Mouse (Mus musculus) embryo, embryonic 10 days (tissue): ENCODE measurements at regions not wholly inside any gene's neighbourhood (a gene's known extent, or its start where the extent isn't known, plus 50 kb on each side); places are given as distances from the start of the nearest gene placed in this dataset.

Experiments used
- DNase-seq: peaks from one replicate; pipeline ENCODE4 v3.0.0-alpha.2; 2015; ENCODE audit warnings: low spot score

GRCm38 (mm10) chr6:143287322-143287721 is 120.3 kb downstream of the Etnk1 start:
- DNase-seq = no peak

DNA sequence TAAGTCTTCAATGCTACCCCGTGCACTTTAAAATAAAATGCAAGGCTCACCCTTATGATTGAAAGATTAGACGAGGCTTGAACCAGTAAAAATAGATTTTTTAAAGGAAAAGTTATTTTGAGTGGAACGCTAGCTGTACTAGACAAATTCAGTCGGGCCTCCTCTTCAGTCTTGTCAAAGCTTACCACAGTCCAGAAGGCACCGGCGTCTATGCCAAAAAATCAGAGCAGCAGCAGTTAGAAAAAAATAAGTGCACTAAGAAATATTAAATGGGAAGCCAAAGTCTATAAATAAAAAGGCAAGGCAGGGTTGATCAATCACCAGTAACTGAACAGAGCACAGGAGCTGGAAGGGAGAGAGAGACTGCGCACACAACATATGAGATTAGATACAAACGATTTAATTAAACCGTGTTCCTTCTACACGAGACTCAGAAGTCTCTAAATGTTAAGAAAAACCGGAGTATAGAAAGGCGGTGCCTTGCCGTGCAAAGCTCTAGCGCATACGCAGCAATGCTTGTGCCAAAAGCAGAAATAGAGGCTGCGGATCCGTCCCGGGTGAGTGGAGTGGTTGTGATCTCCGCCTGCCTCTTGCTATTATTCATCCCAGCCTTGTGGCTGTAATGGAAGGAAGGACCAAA is 121.6 kb downstream of the Etnk1 start:
- no peak for DNase-seq

DNA sequence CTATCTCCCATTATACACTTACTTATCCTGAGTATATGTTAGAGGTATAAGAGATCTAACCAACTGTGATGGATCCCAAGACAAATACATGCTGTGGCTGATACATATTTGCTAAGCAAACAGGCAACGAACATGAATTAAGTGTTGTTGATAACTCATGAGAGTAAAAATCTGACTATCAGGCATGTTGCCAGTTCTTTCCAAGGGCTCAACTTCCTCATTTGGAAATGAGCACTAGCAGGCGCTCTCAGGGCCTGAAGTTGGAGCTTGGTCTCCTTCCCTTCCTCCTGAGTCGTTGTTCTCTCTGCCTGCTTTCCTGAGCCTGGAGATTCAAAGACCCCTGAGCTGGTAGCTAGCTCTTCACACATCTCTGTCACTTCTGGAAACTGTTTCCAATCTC is 126.6 kb downstream of the Etnk1 start:
- DNase-seq = no peak

DNA sequence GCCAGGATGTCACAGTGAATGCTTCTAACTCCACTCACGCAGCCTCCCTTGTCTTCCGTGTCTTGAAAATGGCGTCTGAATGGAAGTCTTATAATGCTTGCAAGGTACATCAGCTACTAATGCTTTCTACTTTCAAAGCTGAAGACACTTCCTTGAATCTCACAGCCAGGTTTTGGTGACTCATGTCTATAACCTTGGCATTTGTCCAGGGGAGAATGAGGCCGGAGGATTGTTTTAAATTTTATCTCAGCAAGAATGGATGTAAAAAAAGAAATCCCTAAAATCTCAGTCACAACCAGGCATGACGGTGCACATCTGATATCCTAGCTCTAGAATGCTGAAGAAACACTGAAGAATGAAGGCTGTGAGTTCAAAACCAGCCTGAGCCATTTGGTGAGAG is 131.4 kb downstream of the Etnk1 start:
- no peak for DNase-seq

DNA sequence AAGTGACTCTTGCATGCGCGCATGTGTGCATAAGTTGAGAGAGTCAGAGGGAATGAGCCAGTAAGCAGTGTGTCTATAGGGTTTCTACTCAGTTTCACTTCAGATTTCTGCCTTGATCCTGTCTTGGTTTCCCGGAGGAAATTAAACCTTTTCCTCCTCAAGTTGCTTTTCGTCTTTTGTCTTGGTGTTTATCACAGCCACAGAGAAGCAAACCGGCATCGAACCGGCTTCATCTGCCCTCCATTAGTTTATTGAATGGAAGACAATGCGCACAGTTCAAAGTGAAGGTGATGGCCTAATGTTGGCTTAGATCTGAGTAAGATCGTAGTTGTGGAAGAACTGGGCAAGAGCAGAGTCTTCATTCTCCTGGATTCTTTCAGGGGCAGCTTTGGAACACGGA is 134.4 kb downstream of the Etnk1 start:
- no peak for DNase-seq

GRCm38 (mm10) chr6:143307327-143307726 is 140.3 kb downstream of the Etnk1 start:
- DNase-seq = no peak

GRCm38 (mm10) chr6:143315859-143316258 is 148.8 kb downstream of the Etnk1 start:
- DNase-seq = no peak

DNA sequence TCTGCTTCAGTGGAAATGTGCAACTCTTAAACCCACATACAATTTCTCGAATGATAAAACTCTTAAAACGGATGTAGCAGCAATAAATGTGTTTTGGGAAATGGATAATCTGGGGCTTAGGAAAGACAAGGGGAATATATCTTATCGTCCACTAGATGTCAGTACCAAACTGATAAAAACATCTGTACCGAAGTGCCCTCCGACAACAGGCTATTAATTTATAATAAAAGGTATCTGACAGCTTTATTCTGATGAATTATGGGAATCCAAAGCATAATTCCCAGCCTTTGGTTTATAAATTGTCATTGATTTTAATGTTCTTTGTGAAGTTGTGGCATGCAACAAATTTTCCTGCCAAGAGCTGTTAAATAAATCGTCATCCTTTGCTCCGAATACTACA is 153.4 kb downstream of the Etnk1 start:
- DNase-seq = peak; percentile 50

GRCm38 (mm10) chr6:143324636-143325035 is 157.6 kb downstream of the Etnk1 start:
- peak; percentile 76 for DNase-seq

DNA sequence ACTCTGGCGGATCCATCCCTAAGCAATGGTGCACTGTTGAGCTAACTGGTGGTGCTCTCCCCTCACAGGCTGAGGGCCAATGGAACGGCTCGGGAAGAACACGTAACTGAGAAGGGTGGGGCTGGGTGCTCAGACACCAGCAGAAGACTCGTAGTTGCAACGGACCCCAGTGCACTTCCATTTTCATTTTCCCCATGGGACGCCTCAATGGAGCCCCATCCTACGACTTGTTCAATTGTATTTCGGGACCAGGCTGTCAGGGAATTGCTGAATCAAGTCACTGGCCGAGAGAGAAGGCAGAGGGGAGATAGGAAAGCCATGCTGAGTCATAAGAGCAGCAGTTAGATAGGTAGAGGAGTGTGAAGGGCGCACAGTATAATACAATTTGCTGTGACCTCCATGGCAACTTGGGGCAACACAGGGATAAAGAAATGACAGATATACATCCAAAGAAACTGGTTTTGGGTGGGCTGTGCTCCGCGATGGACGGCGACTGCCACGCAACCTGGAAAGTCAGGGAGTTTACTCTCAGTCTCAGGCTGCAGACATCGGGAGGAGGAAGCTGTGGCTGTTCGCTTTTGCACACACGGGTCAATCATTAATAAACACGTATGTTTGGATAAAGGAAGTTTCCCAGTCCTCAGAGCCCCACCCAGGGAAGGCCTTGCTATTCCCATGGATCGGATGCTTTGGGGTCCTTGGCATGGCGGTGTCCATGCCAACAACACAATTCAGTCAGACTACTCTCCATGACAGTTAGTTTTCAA is 160.1 kb downstream of the Etnk1 start:
- DNase-seq = no peak

DNA sequence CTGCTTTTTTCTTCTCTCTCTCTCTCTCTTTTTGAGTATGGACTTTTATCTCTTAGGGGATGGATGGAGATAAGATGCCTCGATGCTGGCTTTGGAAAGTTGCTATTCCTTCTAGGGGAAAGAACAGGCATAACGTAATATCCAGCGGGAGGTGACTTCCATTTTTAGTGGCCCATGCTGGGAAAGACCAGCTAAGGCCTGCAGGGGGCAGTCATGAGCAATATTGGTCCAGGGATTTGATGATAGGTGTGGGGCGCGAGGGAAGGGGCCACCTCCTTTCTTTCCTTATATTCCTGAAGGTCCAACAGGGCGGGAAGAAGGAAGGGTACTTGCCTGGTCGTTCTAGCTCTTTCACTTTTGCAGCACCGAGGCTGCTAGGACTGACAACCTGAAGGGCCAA is 160.8 kb downstream of the Etnk1 start:
- DNase-seq = no peak

DNA sequence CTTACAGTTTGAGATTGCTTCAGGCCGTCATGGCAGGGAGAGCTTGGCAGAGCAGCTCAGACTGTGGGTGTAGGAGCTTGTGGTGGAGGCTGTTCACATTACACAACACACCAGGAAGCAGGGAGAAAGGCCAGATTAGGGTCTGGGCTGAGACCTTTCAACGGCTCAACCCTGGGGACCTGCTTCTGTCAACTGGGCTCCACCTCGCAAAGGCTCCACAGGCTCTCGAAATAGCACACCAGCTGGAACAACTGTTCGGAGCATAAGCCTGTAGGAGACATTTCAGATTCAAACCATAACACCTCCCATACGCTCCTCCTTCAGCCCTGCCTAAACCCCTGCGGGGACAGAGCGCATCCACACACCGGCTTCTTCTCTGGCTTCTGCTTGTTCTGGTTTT is 161.2 kb downstream of the Etnk1 start:
- no peak for DNase-seq

- no peak for DNase-seq
Observed at GRCm38 (mm10) chr6:143329096-143329495, 162.1 kb downstream of the Etnk1 start.

- no peak for DNase-seq
Observed at GRCm38 (mm10) chr6:143333493-143333892, 166.5 kb downstream of the Etnk1 start.

- DNase-seq = no peak
Observed at GRCm38 (mm10) chr6:143336574-143336973, 169.6 kb downstream of the Etnk1 start.

GRCm38 (mm10) chr6:143349000-143349399 is 182.0 kb downstream of the Etnk1 start:
- no peak for DNase-seq

DNA sequence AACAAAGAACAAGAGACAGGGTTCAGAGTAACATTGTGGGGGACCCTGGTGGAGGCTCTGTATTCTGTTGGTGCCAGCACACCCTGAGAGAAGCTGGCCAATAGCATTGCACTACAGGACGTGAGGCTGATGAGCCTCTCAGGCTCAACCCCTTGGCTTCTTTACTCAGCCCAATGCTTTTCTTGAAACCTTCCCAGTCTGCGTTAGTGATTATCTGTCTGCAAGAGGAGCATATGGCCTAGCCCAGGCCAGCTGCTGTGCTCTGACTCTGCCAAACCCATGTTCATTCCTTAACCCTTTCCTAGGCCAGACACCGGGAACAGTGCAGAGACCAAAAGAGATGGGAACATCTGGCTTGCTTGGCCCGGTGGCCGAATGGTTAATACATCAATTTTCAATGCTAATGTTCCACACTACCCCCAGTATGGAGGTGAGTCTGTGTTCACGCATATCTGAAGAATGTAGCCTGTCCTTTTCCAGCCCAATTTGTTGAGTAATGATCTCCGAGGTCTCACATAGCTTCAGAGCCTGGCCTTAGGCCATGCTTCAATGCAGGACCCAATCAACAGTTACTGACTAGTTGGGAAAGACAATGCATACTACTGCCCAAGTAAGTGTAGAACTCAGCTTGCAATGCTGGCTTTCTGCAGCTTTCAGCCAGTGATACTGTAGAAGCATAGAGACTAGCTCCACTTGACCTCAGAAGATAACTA is 192.5 kb downstream of the Etnk1 start:
- no peak for DNase-seq

DNA sequence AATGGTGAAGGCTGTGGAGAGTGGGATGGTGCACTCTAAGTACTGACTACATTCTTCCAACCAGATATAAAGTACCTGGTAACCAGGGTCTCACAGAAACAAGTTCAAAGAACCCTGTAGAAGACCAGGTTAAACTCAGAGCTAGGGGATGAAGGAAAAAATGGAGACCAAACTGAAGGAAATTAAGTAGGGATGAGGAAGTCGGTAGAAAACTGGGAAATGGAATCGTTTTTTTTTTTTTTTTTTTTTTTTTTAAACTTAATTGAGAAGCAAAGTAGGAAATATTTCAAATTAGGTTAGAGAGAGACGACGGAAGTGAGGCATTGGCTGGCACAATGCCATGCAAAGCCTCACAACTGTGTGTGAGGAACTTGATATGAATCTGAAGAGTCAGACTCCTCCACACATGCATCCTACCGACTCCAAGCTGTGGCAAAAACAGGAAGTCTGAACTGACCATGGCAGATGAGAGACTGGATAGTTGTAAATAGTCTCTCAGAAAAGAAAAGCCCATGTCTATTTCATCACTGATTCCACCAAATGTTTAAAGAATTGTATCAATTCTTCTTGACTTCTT is 194.2 kb downstream of the Etnk1 start:
- DNase-seq = no peak

DNA sequence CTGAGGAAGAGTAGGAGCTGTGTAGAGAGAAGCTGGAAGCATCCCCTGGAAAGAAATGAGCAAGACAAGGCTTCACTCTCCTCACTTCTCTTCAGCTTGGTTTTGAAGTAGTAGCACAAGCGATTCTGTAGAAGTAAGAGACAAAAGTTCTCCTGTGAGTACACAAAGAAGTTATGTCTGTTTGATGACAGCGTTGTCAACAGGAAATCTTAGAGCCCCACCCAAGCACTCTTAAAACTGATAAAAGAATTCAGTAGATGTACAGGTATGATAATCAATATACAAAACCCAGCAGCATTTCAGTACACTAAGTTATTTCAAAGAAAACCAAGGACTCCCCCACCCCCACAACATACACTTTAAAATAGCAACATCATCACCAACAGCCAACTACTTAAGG is 194.9 kb downstream of the Etnk1 start:
- no peak for DNase-seq

DNA sequence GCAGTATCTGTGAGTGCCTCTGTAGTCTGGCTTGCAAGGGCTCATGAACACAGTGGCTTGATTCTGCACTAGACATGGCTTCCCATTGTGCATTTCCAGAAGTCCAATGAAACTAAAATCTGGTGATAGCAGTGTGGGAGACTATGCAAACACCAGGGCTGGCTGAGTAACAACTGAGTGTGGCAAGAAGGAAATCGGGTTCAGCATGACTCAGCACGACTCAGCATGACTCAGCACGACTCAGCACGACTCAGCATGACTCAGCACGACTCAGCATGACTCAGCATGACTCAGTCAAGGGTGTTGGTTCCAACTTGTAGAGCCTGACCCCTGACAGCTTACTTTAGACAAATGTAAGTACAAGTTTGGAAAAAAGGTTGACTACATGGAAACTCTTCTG is 198.8 kb downstream of the Etnk1 start:
- DNase-seq = no peak

- no peak for DNase-seq
Observed at GRCm38 (mm10) chr6:143367804-143368203, 200.8 kb downstream of the Etnk1 start.

- DNase-seq = no peak
Observed at GRCm38 (mm10) chr6:143368646-143369045, 201.6 kb downstream of the Etnk1 start.

- no peak for DNase-seq
Observed at GRCm38 (mm10) chr6:143372487-143372886, 205.5 kb downstream of the Etnk1 start.
